Mouse (Mus musculus): Measurements from ENCODE around the gene Ppp1r3e.

DNA sequence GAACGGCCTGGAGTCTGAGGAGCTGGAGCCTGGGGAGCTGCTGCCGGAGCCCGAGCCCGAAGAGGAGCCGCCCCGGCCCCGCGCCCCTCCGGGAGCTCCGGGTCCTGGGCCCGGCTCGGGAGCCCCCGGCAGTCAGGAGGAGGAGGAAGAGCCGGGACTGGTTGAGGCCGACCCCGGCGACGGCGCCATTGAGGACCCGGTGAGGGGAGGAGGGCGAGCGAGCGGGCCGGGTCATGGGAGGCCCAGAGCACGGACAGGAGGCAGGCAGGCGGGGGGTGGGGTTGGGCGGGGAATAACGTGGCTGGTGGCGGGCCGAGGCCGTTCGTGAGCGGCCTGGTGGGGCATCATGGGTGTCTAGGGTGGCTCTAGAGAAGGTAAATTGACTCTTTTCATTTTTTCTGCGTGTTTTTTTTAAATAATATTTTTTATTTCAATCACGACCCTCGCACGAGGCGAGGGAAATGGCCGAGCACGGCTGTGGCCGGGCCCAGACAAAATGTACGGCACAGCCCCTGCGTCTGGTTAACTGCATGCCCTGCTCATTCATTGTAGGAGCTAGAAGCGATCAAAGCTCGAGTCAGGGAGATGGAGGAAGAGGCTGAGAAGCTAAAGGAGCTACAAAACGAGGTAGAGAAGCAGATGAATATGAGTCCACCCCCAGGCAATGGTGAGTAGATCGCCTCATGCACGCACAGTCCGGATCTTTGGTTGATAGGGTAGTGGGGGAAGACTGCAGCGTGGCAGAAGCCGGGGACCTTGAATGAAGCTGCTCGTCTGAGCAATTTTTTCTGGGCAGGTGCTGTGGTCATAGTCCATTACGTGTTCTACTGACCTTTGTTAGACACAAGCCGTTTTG lies 17.2 kb upstream of the Ppp1r3e start:
- no peak for TF ChIP-seq GATA1 (IDR thresholded peaks at IDR 0.05; ENCODE audit: borderline replicate concordance, low read length)
- TF ChIP-seq CTCF (IDR thresholded peaks at IDR 0.05; ENCODE audit: low read depth, low read length): no peak
- TF ChIP-seq POLR2AphosphoS5 (IDR thresholded peaks at IDR 0.05; ENCODE audit: insufficient replicate concordance, low read depth, low read length): no peak
- TF ChIP-seq TAL1 (conservative IDR thresholded peaks at IDR 0.05; ENCODE audit: low read depth, low read length): no peak
- no peak for TF ChIP-seq GATA2 (IDR thresholded peaks at IDR 0.05; ENCODE audit: borderline replicate concordance, low read depth, low read length)

All from G1E (cell line).